Mouse (Mus musculus) thymus, adult 2 months (tissue): ENCODE data around the gene Narfl. TPM values are rescaled to one million over a fixed set of nuclear protein-coding genes. Genes with fewer than 3 reads are reported as not detected.

Source experiments
- DNase-seq: peaks from one replicate; pipeline ENCODE4 v3.0.0; 2021
- H3K27ac ChIP-seq: fragments of 200-500 bp; 2 replicates; pipeline ENCODE4 v1.5.1; 2012; ENCODE audit warnings: low read length, control low read depth; ENCODE audit not compliant: control insufficient read depth, insufficient read depth
- H3K27me3 ChIP-seq: fragments of 200-500 bp; 2 replicates; pipeline ENCODE4 v1.6.1; 2012; ENCODE audit warnings: mild to moderate bottlenecking, low read length, moderate library complexity, mixed read lengths; ENCODE audit not compliant: control insufficient read depth, insufficient read depth
- H3K36me3 ChIP-seq: fragments of 200-500 bp; 2 replicates; pipeline ENCODE4 v1.6.1; 2012; ENCODE audit warnings: mild to moderate bottlenecking, low read length, moderate library complexity; ENCODE audit not compliant: control insufficient read depth, insufficient read depth
- H3K4me1 ChIP-seq: fragments of 200-500 bp; replicated peaks from 2 replicates; pipeline ENCODE4 v1.6.1; 2012; ENCODE audit warnings: low read length; ENCODE audit not compliant: control insufficient read depth, insufficient read depth
- H3K4me3 ChIP-seq: fragments of 200-500 bp; 2 replicates; pipeline ENCODE4 v1.5.1; 2012; ENCODE audit warnings: mild to moderate bottlenecking, low read length, control low read depth, moderate library complexity; ENCODE audit not compliant: control insufficient read depth, insufficient read depth
- CTCF ChIP-seq: fragments of 200-500 bp; IDR thresholded peaks from 2 replicates; pipeline ENCODE4 v1.5.1; 2012; ENCODE audit warnings: mild to moderate bottlenecking, control low read depth, low read length, moderate library complexity, borderline replicate concordance; ENCODE audit not compliant: control insufficient read depth, poor library complexity, insufficient read depth; ENCODE audit errors: extremely low read depth
- POLR2A ChIP-seq: fragments of 200-500 bp; IDR thresholded peaks from 2 replicates; pipeline ENCODE4 v1.6.1; 2012; ENCODE audit warnings: mild to moderate bottlenecking, low read length, control low read depth, moderate library complexity; ENCODE audit not compliant: control insufficient read depth, poor library complexity, insufficient read depth; ENCODE audit errors: extremely low read depth
- WGBS: fragments of 180-500 bp; shearing (Covaris S2); methylation state at CpG from one replicate; pipeline ENCODE4 v1.1.7; 2018; 5-methylcytosine and 5-hydroxymethylcytosine counted together
- polyA plus RNA-seq: library from polyadenylated mRNA; depleted of rRNA; stranded (reverse); fragments of >200 nt; gene quantifications from 2 replicates; pipeline ENCODE4 v1.2.3, GENCODE M21; 2012

Narfl gene
- polyA plus RNA-seq, 1 experiment = 33.5 TPM

DNA sequence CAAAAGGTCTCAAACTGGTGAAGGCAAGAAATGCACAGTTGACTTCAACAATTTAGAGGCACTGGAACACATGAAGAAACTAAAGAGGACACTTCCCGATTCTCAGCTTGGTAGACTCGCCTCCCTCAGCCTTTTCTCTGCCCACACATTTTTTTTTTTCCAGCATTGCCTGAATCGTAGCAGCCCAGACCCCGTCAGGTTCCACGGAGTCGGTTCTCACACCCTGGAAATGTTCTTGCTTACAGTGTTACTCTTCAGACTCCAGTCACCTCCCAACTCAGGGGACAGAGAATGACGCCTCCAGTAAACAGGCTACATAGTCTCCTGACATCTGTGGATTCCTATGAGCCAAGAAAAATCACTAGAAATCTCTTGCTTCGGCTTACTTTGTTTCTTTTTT lies 13.4 kb upstream of the Narfl start:
- Histone ChIP-seq H3K27ac (no peak overlapping the region), H3K27me3 (no peaks in the 10 kb centered on the region), H3K4me3 (no peak overlapping the region), H3K4me1 (no peaks in the 10 kb centered on the region), H3K36me3 (no peaks in the 10 kb centered on the region)
- TF ChIP-seq POLR2A (no peak), CTCF (no peak)
- no peak for DNase-seq
- 71% methylated on average over 8 of the region's 8 CpGs for WGBS

DNA sequence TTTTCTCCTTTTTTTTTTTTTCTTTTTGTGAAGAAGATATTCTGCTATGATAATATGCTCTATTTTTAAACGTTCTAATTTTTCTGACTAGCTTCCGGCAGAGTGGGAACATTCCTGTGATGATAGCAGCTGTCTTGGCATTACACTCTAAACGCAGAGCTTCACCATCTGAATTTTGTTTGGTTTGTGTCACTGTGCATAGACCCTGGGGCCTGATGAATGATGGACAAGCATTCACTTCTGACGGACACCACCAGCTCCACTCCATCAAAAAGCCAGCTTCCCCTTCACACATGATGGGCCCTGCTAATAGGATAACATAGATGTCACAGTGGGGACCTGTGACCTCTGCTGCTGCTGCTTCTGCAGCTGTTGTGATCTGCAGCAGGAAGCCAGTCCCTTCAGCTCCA lies 12.0 kb upstream of the Narfl start:
- DNase-seq = no peak
- 77% methylated on average over 4 of the region's 4 CpGs for WGBS
- Histone ChIP-seq H3K4me1 (no peaks in the 10 kb centered on the region), H3K36me3 (no peaks in the 10 kb centered on the region), H3K4me3 (no peak overlapping the region), H3K27ac (no peak overlapping the region), H3K27me3 (no peaks in the 10 kb centered on the region)
- TF ChIP-seq CTCF (no peak), POLR2A (no peak)

DNA sequence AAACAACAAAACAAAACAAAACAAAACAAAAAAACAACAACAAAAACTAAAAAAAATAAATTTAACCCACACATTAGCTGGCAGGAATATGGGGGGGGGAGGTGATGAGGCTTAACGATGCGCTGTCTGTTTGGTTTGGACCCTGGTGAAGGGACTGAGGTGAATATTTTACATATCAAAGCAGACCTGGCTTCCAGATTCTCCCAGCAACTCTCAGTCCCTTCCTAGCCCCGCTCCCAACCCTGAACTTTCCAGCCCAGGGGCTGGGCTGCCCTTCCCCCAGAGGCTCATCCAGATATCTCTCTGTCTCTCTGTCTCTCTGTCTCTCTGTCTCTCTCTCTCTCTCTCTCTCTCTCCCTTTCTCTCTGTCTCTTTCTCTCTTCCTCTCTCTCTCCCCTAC lies 11.0 kb upstream of the Narfl start:
- Histone ChIP-seq H3K4me3 (no peak overlapping the region), H3K27me3 (no peaks in the 10 kb centered on the region), H3K4me1 (no peaks in the 10 kb centered on the region), H3K36me3 (no peaks in the 10 kb centered on the region), H3K27ac (no peak overlapping the region)
- WGBS = 53% methylated on average over 3 of the region's 3 CpGs
- TF ChIP-seq CTCF = no peak
- TF ChIP-seq POLR2A = no peak
- no peak for DNase-seq

GRCm38 (mm10) chr17:25765886-25766285 lies 7.7 kb upstream of the Narfl start:
- Histone ChIP-seq H3K4me3 (no peak overlapping the region), H3K27me3 (no peaks in the 10 kb centered on the region), H3K27ac (no peak overlapping the region)

DNA sequence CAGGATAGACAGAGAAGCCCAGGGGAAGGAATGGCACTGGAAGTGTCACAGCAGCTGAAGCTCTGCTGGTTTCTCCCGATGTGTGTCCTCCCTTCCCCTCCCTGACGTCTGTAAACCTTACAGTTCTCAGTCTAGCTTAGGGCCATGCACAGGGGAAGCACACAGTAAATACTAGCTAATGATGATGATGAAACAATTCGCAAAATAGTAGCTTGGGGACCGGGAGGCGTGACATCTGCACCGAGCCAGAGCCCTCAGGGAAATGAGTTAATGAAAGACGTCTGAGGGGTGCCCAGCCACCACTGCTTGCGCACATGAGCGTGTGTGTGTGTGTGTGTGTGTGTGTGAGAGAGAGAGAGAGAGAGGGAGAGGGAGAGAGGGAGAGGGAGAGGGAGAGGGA lies 4.2 kb upstream of the Narfl start:
- Histone ChIP-seq H3K36me3 (no peaks in the 10 kb centered on the region), H3K27me3 (no peaks in the 10 kb centered on the region), H3K4me3 (no peak overlapping the region), H3K27ac (no peak overlapping the region), H3K4me1 (peaks cover 5% of the 10 kb centered on the region)
- no peak for TF ChIP-seq POLR2A
- TF ChIP-seq CTCF = no peak
- WGBS = 56% methylated on average over 9 of the region's 9 CpGs
- no peak for DNase-seq

More at GRCm38 (mm10) chr17:25765886-25766285, 7.7 kb upstream of the Narfl start:
- H3K4me1 ChIP-seq = no peaks in the 10 kb centered on the region
- 78% methylated on average over 5 of the region's 5 CpGs for WGBS
- no peak for DNase-seq
- no peaks in the 10 kb centered on the region for H3K36me3 ChIP-seq
- TF ChIP-seq POLR2A (no peak), CTCF (no peak)

- WGBS = 79% methylated on average over 10 of the region's 10 CpGs
These were observed 1.9 kb downstream of the Narfl start for GRCm38 (mm10) chr17:25775318-25776062.

More at GRCm38 (mm10) chr17:25775318-25776062, 1.9 kb downstream of the Narfl start:
- no peak for TF ChIP-seq POLR2A
- no peak for TF ChIP-seq CTCF
- Histone ChIP-seq H3K4me3 (no peak overlapping the region), H3K4me1 (peaks cover 8% of the 10 kb centered on the region), H3K27ac (no peak overlapping the region), H3K36me3 (no peaks in the 10 kb centered on the region), H3K27me3 (no peaks in the 10 kb centered on the region)
- DNase-seq = no peak
